ENCODE assay signal across 17 mouse cellular contexts in the genomic region with DNA sequence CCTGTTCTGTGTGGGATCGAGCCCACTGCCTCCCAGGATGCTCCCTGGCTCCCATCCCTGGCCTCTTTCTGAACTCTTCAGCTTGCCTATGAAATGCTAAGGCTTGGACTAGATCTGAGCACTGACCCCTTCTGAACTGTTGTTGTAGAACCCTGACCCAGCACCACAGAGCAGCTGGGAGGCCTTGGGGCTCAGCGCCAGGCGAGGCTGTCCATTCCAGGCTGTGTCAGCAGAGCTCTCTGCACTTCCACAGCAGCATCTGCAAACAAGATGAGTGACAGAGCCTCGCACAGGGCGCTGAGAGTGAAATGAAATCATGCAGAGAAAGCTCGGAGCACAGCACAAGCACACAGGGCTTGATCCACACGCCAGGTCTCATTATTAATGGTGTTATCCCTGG. TPM values are rescaled to one million over a fixed set of nuclear protein-coding genes. Genes with fewer than 3 reads are reported as not detected.
DNase-seq lines count a peak whose midpoint lies in the region; TF ChIP-seq lines count a peak whose summit lies in the region.
"Had no signal": no experiment of that assay in that cellular context is flagged by ENCODE, and none has a peak within 500 bp of the region (broad histone marks: within the 10 kb centered on the region; RNA-seq: fewer than 3 reads in every experiment).

No protein-coding gene starts in this region.

- DNase-seq in gastrocnemius, postnatal 14 days = peak; percentile 67
- no peak for DNase-seq in gastrocnemius, postnatal 4 days (ENCODE audit: low spot score in 2 of 2)
- peak; percentile 25 for DNase-seq in lung, postnatal 14 days
- no peak for DNase-seq in lung, adult 18-20 months
- peak; percentile 13 for DNase-seq in brain, embryonic 14.5 days (ENCODE audit: low read depth)
- peak; percentile 69 for DNase-seq in ovary, postnatal 36 days (ENCODE audit: low spot score)
- DNase-seq in T-cell, adult 2 months (ENCODE audit: low spot score) = no peak
- DNase-seq in left cerebral cortex, postnatal 14 days (ENCODE audit: low spot score in 2 of 2) = no peak
- DNase-seq: cerebellum, adult 9-11 months; right cerebral cortex, postnatal 4 days had no signal

- intact Hi-C loops in gastrocnemius, postnatal 14 days (cut with DNase I; ENCODE audit: low total_unique reads) = no loop called here
- intact Hi-C loops in left cerebral cortex, postnatal 14 days (cut with DNase I) = no loop called here

- TF ChIP-seq POLR2A in brain, embryonic 14.5 days (IDR thresholded peaks at IDR 0.05; ENCODE audit: borderline replicate concordance, extremely low read depth, insufficient read depth, insufficient read length, poor library complexity, severe bottlenecking) = no peak

- no peak for TF ChIP-seq CTCF in brain, embryonic 14.5 days (IDR thresholded peaks at IDR 0.05; ENCODE audit: borderline replicate concordance, extremely low read depth, insufficient read depth, insufficient read length)

RNA-seq across cellular contexts. Expression of a gene that starts 13.7 kb away (rescaled TPM):
- total RNA-seq in gastrocnemius, postnatal 14 days (2021) = not detected
- not detected for total RNA-seq in gastrocnemius, postnatal 4 days (2021)
- 0.03 TPM in 2 replicates for polyA plus RNA-seq in brain, embryonic 14.5 days (2012; rRNA removed)
- total RNA-seq in left cerebral cortex, postnatal 14 days (2021) = not detected
- polyA plus RNA-seq: forebrain, embryonic 16.5 days; heart, embryonic 14.5 days; kidney, postnatal 0 days; liver, embryonic 16.5 days; neural tube, embryonic 11.5 days had no signal

RNA-seq across cellular contexts. Expression of a gene that starts 29.3 kb away (rescaled TPM):
- total RNA-seq in gastrocnemius, postnatal 14 days (2021) = 10 to 100 TPM; 16.1 to 17.8 TPM
- 10 to 100 TPM; 20.4 to 26.7 TPM for total RNA-seq in gastrocnemius, postnatal 4 days (2021)
- 137 and 174 TPM in 2 replicates for polyA plus RNA-seq in brain, embryonic 14.5 days (2012; rRNA removed)
- total RNA-seq in left cerebral cortex, postnatal 14 days (2021) = 10 to 100 TPM; 28.2 to 30.6 TPM

RNA-seq across cellular contexts. Expression of a gene that starts 44.4 kb away (rescaled TPM):
- 10 to 100 TPM; 23.1 to 25.1 TPM for total RNA-seq in gastrocnemius, postnatal 14 days (2021)
- 10 to 100 TPM; 30.5 to 33.2 TPM for total RNA-seq in gastrocnemius, postnatal 4 days (2021)
- polyA plus RNA-seq in brain, embryonic 14.5 days (2012; rRNA removed) = 75.3 and 81.7 TPM in 2 replicates
- total RNA-seq in left cerebral cortex, postnatal 14 days (2021) = 10 to 100 TPM; 81.1 to 81.3 TPM

RNA-seq across cellular contexts. Expression of a gene that starts 49.4 kb away (rescaled TPM):
- total RNA-seq in gastrocnemius, postnatal 14 days (2021) = not detected
- not detected for total RNA-seq in gastrocnemius, postnatal 4 days (2021)
- polyA plus RNA-seq in brain, embryonic 14.5 days (2012; rRNA removed) = not detected in 2 replicates
- not detected for total RNA-seq in left cerebral cortex, postnatal 14 days (2021)
- polyA plus RNA-seq: C2C12; embryonic facial prominence, embryonic 13.5 days; forebrain, embryonic 16.5 days; heart, embryonic 14.5 days; neural tube, embryonic 11.5 days had no signal

RNA-seq across cellular contexts. Expression of a gene that starts 49.8 kb away (rescaled TPM):
- 1 to 10 TPM; 1.5 to 2.1 TPM for total RNA-seq in gastrocnemius, postnatal 14 days (2021)
- total RNA-seq in gastrocnemius, postnatal 4 days (2021) = 1 to 10 TPM; 1.4 to 2.2 TPM
- polyA plus RNA-seq in brain, embryonic 14.5 days (2012; rRNA removed) = 126 and 134 TPM in 2 replicates
- 100 to 1,000 TPM; 532 to 560 TPM for total RNA-seq in left cerebral cortex, postnatal 14 days (2021)

Comparison
In these comparisons a context has a peak if more than half of its experiments do, and no peak if none do; other contexts are left out.
1. DNase-seq: peak in gastrocnemius, postnatal 14 days (single experiment), lung, postnatal 14 days (single experiment), brain, embryonic 14.5 days (single experiment) and ovary, postnatal 36 days (single experiment); none in gastrocnemius, postnatal 4 days (0 of 2), lung, adult 18-20 months (0 of 2), T-cell, adult 2 months (single experiment) and left cerebral cortex, postnatal 14 days (0 of 2).